Mouse (Mus musculus) liver, embryonic 12.5 days (tissue): ENCODE measurements at regions not wholly inside any gene's neighbourhood (a gene's known extent, or its start where the extent isn't known, plus 50 kb on each side); places are given as distances from the start of the nearest gene placed in this dataset.

Experiments used
- ATAC-seq: fragments of 200-750 bp; cut with Nextera tagmentation; 2 replicates; pipeline ENCODE4 v1.8.0; 2017; ENCODE audit warnings: moderate number of reproducible peaks, mild to moderate bottlenecking, moderate library complexity
- H3K27ac ChIP-seq: fragments of 300-500 bp; sonication (generic); 2 replicates; pipeline ENCODE4 v1.5.1; 2016; ENCODE audit warnings: mild to moderate bottlenecking
- H3K27me3 ChIP-seq: fragments of 300-500 bp; sonication (generic); replicated peaks from 2 replicates; pipeline ENCODE4 v1.6.1; 2016; ENCODE audit warnings: mild to moderate bottlenecking, moderate library complexity
- H3K36me3 ChIP-seq: fragments of 300-500 bp; sonication (generic); 2 replicates; pipeline ENCODE4 v1.6.1; 2016; ENCODE audit warnings: mild to moderate bottlenecking, moderate library complexity
- H3K4me1 ChIP-seq: fragments of 300-500 bp; sonication (generic); 2 replicates; pipeline ENCODE4 v1.6.1; 2016
- H3K4me2 ChIP-seq: fragments of 300-500 bp; sonication (generic); 2 replicates; pipeline ENCODE4 v1.6.1; 2016; ENCODE audit warnings: mild to moderate bottlenecking, moderate library complexity
- H3K4me3 ChIP-seq: fragments of 300-500 bp; sonication (generic); 2 replicates; pipeline ENCODE4 v1.5.1; 2016; ENCODE audit warnings: mild to moderate bottlenecking, moderate library complexity
- H3K9ac ChIP-seq: fragments of 300-500 bp; sonication (generic); 2 replicates; pipeline ENCODE4 v1.6.1; 2016; ENCODE audit warnings: mild to moderate bottlenecking, moderate library complexity
- H3K9me3 ChIP-seq: fragments of 300-500 bp; sonication (generic); replicated peaks from 2 replicates; pipeline ENCODE4 v1.6.1; 2016; ENCODE audit warnings: mild to moderate bottlenecking, moderate library complexity
- WGBS: fragments of 180-500 bp; shearing (Covaris S2); methylation state at CpG from one replicate; pipeline ENCODE4 v1.1.7; 2016; ENCODE audit not compliant: insufficient replicate concordance; 5-methylcytosine and 5-hydroxymethylcytosine counted together

GRCm38 (mm10) chr10:17368636-17369035 lies 354.4 kb upstream of the Cited2 start:
- Histone ChIP-seq H3K4me3 (no peak overlapping the region), H3K4me2 (no peak overlapping the region), H3K4me1 (no peaks in the 10 kb centered on the region), H3K9me3 (no peaks in the 10 kb centered on the region), H3K9ac (no peak overlapping the region), H3K36me3 (no peaks in the 10 kb centered on the region), H3K27me3 (no peaks in the 10 kb centered on the region), H3K27ac (no peak overlapping the region)
- 56% methylated on average over 1 of the region's 1 CpGs for WGBS
- ATAC-seq, result no peak

- no peak overlapping the region for H3K27ac ChIP-seq
- no peak overlapping the region for H3K9ac ChIP-seq
- WGBS, result 72% methylated on average over 2 of the region's 2 CpGs
- H3K4me3 ChIP-seq, result no peak overlapping the region
- no peaks in the 10 kb centered on the region for H3K27me3 ChIP-seq
- no peak overlapping the region for H3K4me2 ChIP-seq
- no peaks in the 10 kb centered on the region for H3K4me1 ChIP-seq
- H3K36me3 ChIP-seq, result no peaks in the 10 kb centered on the region
- H3K9me3 ChIP-seq, result no peaks in the 10 kb centered on the region
- no peak for ATAC-seq
These were observed 350.1 kb upstream of the Cited2 start for GRCm38 (mm10) chr10:17372905-17373304.

- no peak overlapping the region for H3K4me2 ChIP-seq
These were observed 349.0 kb upstream of the Cited2 start for GRCm38 (mm10) chr10:17374047-17374446.

GRCm38 (mm10) chr10:17382990-17383389 lies 340.0 kb upstream of the Cited2 start:
- WGBS, result 64% methylated on average over 6 of the region's 6 CpGs
- ATAC-seq, result no peak

More at GRCm38 (mm10) chr10:17374047-17374446, 349.0 kb upstream of the Cited2 start:
- Histone ChIP-seq H3K4me3 (no peak overlapping the region), H3K27ac (no peak overlapping the region), H3K9me3 (no peaks in the 10 kb centered on the region), H3K36me3 (no peaks in the 10 kb centered on the region), H3K4me1 (no peaks in the 10 kb centered on the region), H3K9ac (no peak overlapping the region), H3K27me3 (no peaks in the 10 kb centered on the region)
- WGBS, result 60% methylated on average over 2 of the region's 2 CpGs
- no peak for ATAC-seq

GRCm38 (mm10) chr10:17385181-17385580 lies 337.8 kb upstream of the Cited2 start:
- H3K27ac ChIP-seq, result no peak overlapping the region
- H3K9ac ChIP-seq, result no peak overlapping the region
- H3K4me3 ChIP-seq, result no peak overlapping the region
- WGBS, result 50% methylated on average over 1 of the region's 1 CpGs
- no peak for ATAC-seq
- no peak overlapping the region for H3K4me2 ChIP-seq
- H3K9me3 ChIP-seq, result no peaks in the 10 kb centered on the region
- no peaks in the 10 kb centered on the region for H3K4me1 ChIP-seq
- no peaks in the 10 kb centered on the region for H3K27me3 ChIP-seq
- no peaks in the 10 kb centered on the region for H3K36me3 ChIP-seq

More at GRCm38 (mm10) chr10:17382990-17383389, 340.0 kb upstream of the Cited2 start:
- H3K4me2 ChIP-seq, result no peak overlapping the region
- H3K27me3 ChIP-seq, result no peaks in the 10 kb centered on the region
- H3K4me3 ChIP-seq, result no peak overlapping the region
- H3K27ac ChIP-seq, result no peak overlapping the region
- H3K9ac ChIP-seq, result no peak overlapping the region
- no peaks in the 10 kb centered on the region for H3K36me3 ChIP-seq
- H3K4me1 ChIP-seq, result no peaks in the 10 kb centered on the region
- no peaks in the 10 kb centered on the region for H3K9me3 ChIP-seq

- no peaks in the 10 kb centered on the region for H3K27me3 ChIP-seq
- H3K27ac ChIP-seq, result no peak overlapping the region
- H3K4me3 ChIP-seq, result no peak overlapping the region
- H3K36me3 ChIP-seq, result no peaks in the 10 kb centered on the region
- H3K4me2 ChIP-seq, result no peak overlapping the region
- H3K9ac ChIP-seq, result no peak overlapping the region
- 67% methylated on average over 4 of the region's 4 CpGs for WGBS
- H3K4me1 ChIP-seq, result no peaks in the 10 kb centered on the region
- ATAC-seq, result no peak
- H3K9me3 ChIP-seq, result no peaks in the 10 kb centered on the region; the same call in 1 of the 2 replicates
These were observed 335.7 kb upstream of the Cited2 start for GRCm38 (mm10) chr10:17387296-17387695.

GRCm38 (mm10) chr10:17395495-17396224 lies 327.4 kb upstream of the Cited2 start:
- Histone ChIP-seq H3K27me3 (no peaks in the 10 kb centered on the region), H3K27ac (no peak overlapping the region), H3K9ac (no peak overlapping the region), H3K4me3 (no peak overlapping the region), H3K9me3 (no peaks in the 10 kb centered on the region; the same call in 1 of the 2 replicates), H3K4me2 (no peak overlapping the region), H3K36me3 (no peaks in the 10 kb centered on the region), H3K4me1 (no peaks in the 10 kb centered on the region)
- 82% methylated on average over 8 of the region's 8 CpGs for WGBS
- no peak for ATAC-seq

- Histone ChIP-seq H3K9ac (no peak overlapping the region), H3K27ac (no peak overlapping the region), H3K4me3 (no peak overlapping the region), H3K36me3 (no peaks in the 10 kb centered on the region), H3K9me3 (no peaks in the 10 kb centered on the region), H3K4me2 (no peak overlapping the region), H3K27me3 (no peaks in the 10 kb centered on the region), H3K4me1 (no peaks in the 10 kb centered on the region)
- ATAC-seq, result no peak
These were observed 319.1 kb upstream of the Cited2 start for GRCm38 (mm10) chr10:17403899-17404298.

GRCm38 (mm10) chr10:17407854-17408606 lies 315.0 kb upstream of the Cited2 start:
- Histone ChIP-seq H3K4me3 (no peak overlapping the region), H3K4me1 (no peaks in the 10 kb centered on the region), H3K9me3 (no peaks in the 10 kb centered on the region), H3K4me2 (no peak overlapping the region), H3K27me3 (no peaks in the 10 kb centered on the region), H3K9ac (no peak overlapping the region), H3K27ac (no peak overlapping the region), H3K36me3 (no peaks in the 10 kb centered on the region)
- ATAC-seq, result no peak
- 61% methylated on average over 2 of the region's 2 CpGs for WGBS

- H3K4me3 ChIP-seq, result no peak overlapping the region
- no peaks in the 10 kb centered on the region for H3K36me3 ChIP-seq
- no peak overlapping the region for H3K27ac ChIP-seq
- H3K4me1 ChIP-seq, result no peaks in the 10 kb centered on the region
- ATAC-seq, result no peak
- H3K4me2 ChIP-seq, result no peak overlapping the region
- no peaks in the 10 kb centered on the region for H3K27me3 ChIP-seq
- no peak overlapping the region for H3K9ac ChIP-seq
- WGBS, result 60% methylated on average over 1 of the region's 1 CpGs
- H3K9me3 ChIP-seq, result no peaks in the 10 kb centered on the region
These were observed 314.2 kb upstream of the Cited2 start for GRCm38 (mm10) chr10:17408781-17409180.

GRCm38 (mm10) chr10:17411300-17411987 lies 311.6 kb upstream of the Cited2 start:
- ATAC-seq, result no peak
- no peaks in the 10 kb centered on the region for H3K4me1 ChIP-seq
- H3K36me3 ChIP-seq, result no peaks in the 10 kb centered on the region
- no peak overlapping the region for H3K4me2 ChIP-seq
- WGBS, result 50% methylated on average over 4 of the region's 4 CpGs
- H3K27ac ChIP-seq, result no peak overlapping the region
- no peak overlapping the region for H3K9ac ChIP-seq
- H3K4me3 ChIP-seq, result no peak overlapping the region
- H3K9me3 ChIP-seq, result no peaks in the 10 kb centered on the region
- no peaks in the 10 kb centered on the region for H3K27me3 ChIP-seq

- Histone ChIP-seq H3K4me2 (no peak overlapping the region), H3K9ac (no peak overlapping the region), H3K4me3 (no peak overlapping the region), H3K4me1 (no peaks in the 10 kb centered on the region), H3K27ac (no peak overlapping the region), H3K9me3 (no peaks in the 10 kb centered on the region), H3K27me3 (no peaks in the 10 kb centered on the region), H3K36me3 (no peaks in the 10 kb centered on the region)
- ATAC-seq, result no peak
- WGBS, result 64% methylated on average over 3 of the region's 3 CpGs
These were observed 307.9 kb upstream of the Cited2 start for GRCm38 (mm10) chr10:17415112-17415511.
